Mouse (Mus musculus) neutrophil, adult 59 days (primary cell): ENCODE measurements around the gene Klrb1. TPM values are rescaled to one million over a fixed set of nuclear protein-coding genes. Genes with fewer than 3 reads are reported as not detected.

Experiments
- total RNA-seq, 2 experiments: library from RNA; stranded (reverse); gene quantifications; 1 replicate in 1 of 2; 2 replicates in 1 of 2; pipeline ENCODE4 v1.2.4; 2023

Klrb1 gene
- total RNA-seq, result not detected

GRCm38 (mm10) chr6:128722959-128723358 lies at the start of gene Klrb1:
Klrb1 (minus strand) TSS chr6:128723059.

DNA sequence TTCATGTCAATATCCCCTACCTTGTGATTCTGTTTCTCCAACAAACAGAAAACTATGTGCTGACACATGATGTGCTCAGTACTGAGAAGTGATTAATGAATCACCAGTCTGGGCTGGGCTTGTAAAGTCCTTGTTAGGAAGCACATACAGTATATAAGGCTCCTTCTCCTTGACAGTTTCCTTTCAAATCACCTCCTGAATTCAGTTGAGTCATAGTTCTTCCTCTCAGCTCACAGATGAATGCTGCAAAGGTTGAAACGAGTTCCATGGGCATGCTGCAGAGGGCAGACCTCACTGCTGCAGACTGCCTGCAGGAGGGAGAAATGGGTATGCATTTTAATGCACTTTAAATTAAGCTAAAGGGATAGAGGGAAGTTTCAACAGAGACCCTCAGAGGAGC lies 60.7 kb downstream of the Klrb1 start, which contains the start of gene Clec2h:
Gene Clec2h (plus strand): TSS at position 180 of the 400 bp plus-strand sequence.

Other genes with a start within 250 kb of the Klrb1 start
- gene Pzp, start 196.3 kb downstream of the Klrb1 start, total RNA-seq, result not detected
- not detected for gene A2ml1, start 141.5 kb downstream of the Klrb1 start, total RNA-seq
- gene Klrb1a, start 99.5 kb downstream of the Klrb1 start, total RNA-seq, result not detected
- gene Clec2h, start 60.7 kb downstream of the Klrb1 start, total RNA-seq, result under 1 TPM in 1 of 2 experiments, not detected in 1; 0.84 TPM
- under 1 TPM in 1 of 2 experiments, not detected in 1; 0.33 TPM for gene Klrb1c, start 66.2 kb upstream of the Klrb1 start, total RNA-seq
- not detected for gene Gm44511, start 103.3 kb upstream of the Klrb1 start, total RNA-seq
- gene Klrb1b, start 103.3 kb upstream of the Klrb1 start, total RNA-seq, result not detected
- gene Clec2i, start 164.5 kb upstream of the Klrb1 start, total RNA-seq, result 10 to 100 TPM in 1 of 2 experiments, 1 to 10 TPM in 1; 7.4 to 16.4 TPM
- gene BC035044, start 168.1 kb upstream of the Klrb1 start, total RNA-seq, result 10 to 100 TPM; 42.9 to 64.5 TPM
- gene Clec2g, start 211.3 kb upstream of the Klrb1 start, total RNA-seq, result 1 to 10 TPM; 4.0 to 5.1 TPM